Mouse (Mus musculus): ENCODE results near the gene Ccl17. TPM values are rescaled to one million over a fixed set of nuclear protein-coding genes. Genes with fewer than 3 reads are reported as not detected.

Gene Ccl17
- total RNA-seq, 1 experiment = 5.1 TPM

DNA sequence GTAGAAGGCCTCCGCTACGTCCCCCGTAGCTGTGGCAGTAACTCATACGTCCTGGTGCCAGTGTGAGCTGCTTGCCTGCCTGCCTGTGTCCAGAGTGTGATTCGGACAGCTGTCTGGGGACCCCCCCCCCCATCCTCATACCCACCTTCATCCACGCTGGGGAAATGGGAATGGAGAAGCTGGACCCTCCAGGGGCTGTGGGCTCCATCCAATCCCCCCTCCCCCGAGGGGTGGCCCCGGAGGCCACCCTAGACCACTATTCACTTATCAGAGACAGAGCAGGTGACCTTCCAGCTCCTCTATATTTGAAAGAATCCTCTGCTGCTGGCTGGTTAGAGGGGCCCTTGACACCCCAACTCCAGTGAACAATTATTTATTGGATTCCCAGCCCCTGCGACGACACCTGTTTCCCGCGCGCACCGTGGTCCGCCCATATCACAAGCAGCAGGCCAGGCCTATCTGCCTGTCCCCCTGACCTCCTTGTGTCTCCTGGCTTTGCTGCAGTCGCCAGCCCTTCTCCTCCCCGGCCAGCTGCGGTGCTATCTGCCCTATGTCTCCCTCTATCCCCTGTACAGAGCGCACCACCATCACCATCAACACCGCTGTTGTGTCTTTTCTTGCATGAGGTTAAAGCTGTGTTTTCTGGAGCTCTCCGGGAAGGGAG, 29.6 kb upstream of the Ccl17 start:
- in situ Hi-C loops (cut with MboI; ENCODE audit: low sequenced_read_pairs in 2 of 2, unreplicated experiment in 2 of 2) = no loop called here
- Histone ChIP-seq H3K4me3 (ENCODE audit: insufficient read depth in 1 of 2, low read depth in 1 of 2, low read length in 2 of 2, poor library complexity in 1 of 2, severe bottlenecking in 1 of 2) (no peak overlapping the region; a peak in 1 of 4 replicates), H3K27ac (ENCODE audit: insufficient read depth, low read depth, low read length, poor library complexity, severe bottlenecking) (no peak overlapping the region), H3K9ac (ENCODE audit: insufficient read depth, low read depth, low read length, poor library complexity, severe bottlenecking) (no peak overlapping the region), H3K36me3 (ENCODE audit: control insufficient read depth, insufficient read depth, low read length, poor library complexity, severe bottlenecking) (no peaks in the 10 kb centered on the region), H3K9me3 (ENCODE audit: control insufficient read depth, insufficient read depth, low read depth, low read length) (no peaks in the 10 kb centered on the region), H3K4me1 (ENCODE audit: control insufficient read depth in 2 of 2, insufficient read depth in 2 of 2, low read length in 2 of 2, poor library complexity in 1 of 2) (peaks cover 2 to 17% of the 10 kb centered on the region in 2 experiments; a peak in 3 of 4 replicates)
- DNase-seq (ENCODE audit: low read depth, low spot score) = no peak
- TF ChIP-seq ZC3H11A (IDR thresholded peaks at IDR 0.05; ENCODE audit: borderline replicate concordance, low read depth, low read length) (no peak), CHD2 (IDR thresholded peaks at IDR 0.05; ENCODE audit: low read depth, low read length) (no peak), MAFK (IDR thresholded peaks at IDR 0.05; ENCODE audit: insufficient read depth, low read depth, low read length) (no peak), HCFC1 (IDR thresholded peaks at IDR 0.05; ENCODE audit: borderline replicate concordance, insufficient read depth, low read length) (no peak), ZNF384 (IDR thresholded peaks at IDR 0.05; ENCODE audit: low read depth, low read length) (no peak)

DNA sequence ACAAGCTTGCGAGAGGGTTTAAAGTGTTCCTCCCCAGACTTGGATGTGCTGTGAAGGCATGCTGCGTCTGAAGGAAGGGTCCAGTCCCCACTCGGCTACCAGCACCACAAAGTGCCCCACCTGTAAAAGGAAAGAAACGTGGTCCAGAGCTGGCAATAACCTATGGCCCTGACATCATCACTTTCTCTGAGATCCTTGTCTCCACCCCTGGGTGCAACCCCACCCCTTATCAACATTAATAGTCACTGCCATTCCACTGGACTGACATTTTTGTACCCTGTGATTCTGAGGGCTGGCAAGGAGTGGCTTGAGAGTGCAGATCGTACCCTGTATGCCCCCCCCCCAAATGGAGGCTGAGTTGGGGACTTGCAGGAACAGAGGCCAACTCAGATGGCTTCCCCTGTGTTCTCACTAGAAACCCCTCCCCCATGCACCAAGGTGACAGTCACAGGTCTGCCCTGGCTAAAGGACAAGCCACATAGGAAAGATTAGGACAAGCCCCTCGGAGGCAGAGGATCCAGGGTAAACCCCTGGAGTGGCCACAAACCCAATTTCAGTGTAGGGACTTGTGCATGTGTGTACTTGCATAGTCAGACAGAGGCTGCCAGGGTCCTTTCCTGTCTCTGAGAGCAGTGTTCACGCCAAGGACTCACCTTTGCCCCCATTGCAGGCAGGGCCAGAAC, 29.0 kb upstream of the Ccl17 start:
- Histone ChIP-seq H3K27ac (ENCODE audit: insufficient read depth, low read depth, low read length, poor library complexity, severe bottlenecking) (no peak overlapping the region), H3K9ac (ENCODE audit: insufficient read depth, low read depth, low read length, poor library complexity, severe bottlenecking) (no peak overlapping the region), H3K4me3 (ENCODE audit: insufficient read depth in 1 of 2, low read depth in 1 of 2, low read length in 2 of 2, poor library complexity in 1 of 2, severe bottlenecking in 1 of 2) (no peak overlapping the region; a peak in 1 of 4 replicates), H3K36me3 (ENCODE audit: control insufficient read depth, insufficient read depth, low read length, poor library complexity, severe bottlenecking) (no peaks in the 10 kb centered on the region), H3K4me1 (ENCODE audit: control insufficient read depth in 2 of 2, insufficient read depth in 2 of 2, low read length in 2 of 2, poor library complexity in 1 of 2) (peaks cover 2 to 18% of the 10 kb centered on the region in 2 experiments; a peak in 3 of 4 replicates), H3K9me3 (ENCODE audit: control insufficient read depth, insufficient read depth, low read depth, low read length) (no peaks in the 10 kb centered on the region)
- DNase-seq (ENCODE audit: low read depth, low spot score) = no peak
- in situ Hi-C loops (cut with MboI; ENCODE audit: low sequenced_read_pairs in 2 of 2, unreplicated experiment in 2 of 2) = no loop called here
- no peak for TF ChIP-seq ZNF384 (IDR thresholded peaks at IDR 0.05; ENCODE audit: low read depth, low read length)
- TF ChIP-seq ZC3H11A (IDR thresholded peaks at IDR 0.05; ENCODE audit: borderline replicate concordance, low read depth, low read length) = no peak
- no peak for TF ChIP-seq MAFK (IDR thresholded peaks at IDR 0.05; ENCODE audit: insufficient read depth, low read depth, low read length)
- TF ChIP-seq CHD2 (IDR thresholded peaks at IDR 0.05; ENCODE audit: low read depth, low read length) = no peak
- no peak for TF ChIP-seq HCFC1 (IDR thresholded peaks at IDR 0.05; ENCODE audit: borderline replicate concordance, insufficient read depth, low read length)

DNA sequence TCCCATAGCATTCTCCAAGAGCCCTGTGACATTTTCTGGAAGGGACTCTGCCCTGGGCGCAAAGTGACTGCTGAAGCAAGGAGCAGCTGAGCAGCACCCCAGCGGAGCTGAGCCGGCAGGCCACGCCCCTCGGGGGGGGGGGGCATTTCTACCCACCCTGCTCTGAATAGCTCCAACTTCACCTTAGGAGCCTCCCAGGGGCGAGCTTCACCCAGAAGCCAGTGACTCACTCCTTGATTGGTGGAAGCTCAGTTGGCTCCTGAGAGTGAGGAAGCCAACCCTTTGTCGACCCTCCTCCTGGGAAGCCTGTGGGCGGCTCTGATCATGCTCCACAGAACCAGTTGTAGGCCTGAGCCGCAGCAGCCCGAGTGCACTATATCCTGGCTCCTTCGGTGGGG, 28.4 kb upstream of the Ccl17 start:
- TF ChIP-seq CHD2 (IDR thresholded peaks at IDR 0.05; ENCODE audit: low read depth, low read length) (no peak), MAFK (IDR thresholded peaks at IDR 0.05; ENCODE audit: insufficient read depth, low read depth, low read length) (no peak), ZNF384 (IDR thresholded peaks at IDR 0.05; ENCODE audit: low read depth, low read length) (no peak)
- peak; percentile 42 for DNase-seq (ENCODE audit: low read depth, low spot score)
- H3K4me3 ChIP-seq (ENCODE audit: insufficient read depth in 1 of 2, low read depth in 1 of 2, low read length in 2 of 2, poor library complexity in 1 of 2, severe bottlenecking in 1 of 2) = no peak overlapping the region
- no peaks in the 10 kb centered on the region for H3K36me3 ChIP-seq (ENCODE audit: control insufficient read depth, insufficient read depth, low read length, poor library complexity, severe bottlenecking)
- in situ Hi-C loops (cut with MboI; ENCODE audit: low sequenced_read_pairs in 2 of 2, unreplicated experiment in 2 of 2) = no loop called here
- H3K4me1 ChIP-seq (ENCODE audit: control insufficient read depth in 2 of 2, insufficient read depth in 2 of 2, low read length in 2 of 2, poor library complexity in 1 of 2) = peaks cover 2 to 18% of the 10 kb centered on the region in 2 experiments; a peak in 3 of 4 replicates
- no peaks in the 10 kb centered on the region for H3K9me3 ChIP-seq (ENCODE audit: control insufficient read depth, insufficient read depth, low read depth, low read length)
- no peak overlapping the region for H3K27ac ChIP-seq (ENCODE audit: insufficient read depth, low read depth, low read length, poor library complexity, severe bottlenecking)
- no peak overlapping the region for H3K9ac ChIP-seq (ENCODE audit: insufficient read depth, low read depth, low read length, poor library complexity, severe bottlenecking)

DNA sequence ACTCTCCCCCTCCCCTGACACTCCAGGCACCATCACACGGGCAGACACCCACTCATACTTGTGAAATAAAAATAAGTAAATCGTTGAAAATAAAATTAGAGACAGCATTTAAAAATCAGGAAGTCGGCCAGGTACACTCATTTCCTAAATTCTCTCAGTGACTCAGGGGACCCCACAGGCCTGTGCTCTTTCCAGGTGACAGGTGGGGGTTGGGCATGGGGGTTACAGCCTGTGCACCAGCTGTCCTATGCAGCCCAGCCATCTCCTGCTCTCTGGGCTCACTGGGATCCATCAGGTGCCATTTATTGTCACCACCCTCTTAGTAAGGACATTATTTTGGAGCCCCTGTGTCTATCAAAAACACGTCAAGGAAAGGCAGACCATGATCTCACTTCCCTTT, 26.4 kb upstream of the Ccl17 start:
- Histone ChIP-seq H3K4me1 (ENCODE audit: control insufficient read depth in 2 of 2, insufficient read depth in 2 of 2, low read length in 2 of 2, poor library complexity in 1 of 2) (peaks cover 2 to 27% of the 10 kb centered on the region in 2 experiments; a peak in 3 of 4 replicates), H3K4me3 (ENCODE audit: insufficient read depth in 1 of 2, low read depth in 1 of 2, low read length in 2 of 2, poor library complexity in 1 of 2, severe bottlenecking in 1 of 2) (no peak overlapping the region), H3K36me3 (ENCODE audit: control insufficient read depth, insufficient read depth, low read length, poor library complexity, severe bottlenecking) (no peaks in the 10 kb centered on the region), H3K9me3 (ENCODE audit: control insufficient read depth, insufficient read depth, low read depth, low read length) (no peaks in the 10 kb centered on the region), H3K27ac (ENCODE audit: insufficient read depth, low read depth, low read length, poor library complexity, severe bottlenecking) (no peak overlapping the region), H3K9ac (ENCODE audit: insufficient read depth, low read depth, low read length, poor library complexity, severe bottlenecking) (no peak overlapping the region)
- DNase-seq (ENCODE audit: low read depth, low spot score) = no peak
- TF ChIP-seq MAFK (IDR thresholded peaks at IDR 0.05; ENCODE audit: insufficient read depth, low read depth, low read length) (no peak), HCFC1 (IDR thresholded peaks at IDR 0.05; ENCODE audit: borderline replicate concordance, insufficient read depth, low read length) (no peak), CHD2 (IDR thresholded peaks at IDR 0.05; ENCODE audit: low read depth, low read length) (no peak), ZC3H11A (IDR thresholded peaks at IDR 0.05; ENCODE audit: borderline replicate concordance, low read depth, low read length) (no peak), ZNF384 (IDR thresholded peaks at IDR 0.05; ENCODE audit: low read depth, low read length) (no peak)
- in situ Hi-C loops (cut with MboI; ENCODE audit: low sequenced_read_pairs in 2 of 2, unreplicated experiment in 2 of 2) = no loop called here
